Mouse (Mus musculus): ENCODE data around the gene Rnf10. TPM values are rescaled to one million over a fixed set of nuclear protein-coding genes. Genes with fewer than 3 reads are reported as not detected.

Gene Rnf10
- polyA plus RNA-seq, 1 experiment from 2014 or later: 133 TPM

- H3K4me1 ChIP-seq: peaks cover 34% of the 10 kb centered on the region
- H3K4me3 ChIP-seq: peak overlapping the region; percentile 79
- 6% methylated on average over 12 of the region's 12 CpGs for WGBS
- peak overlapping the region; percentile 77 for H3K27ac ChIP-seq (replicated peaks)
- DNase-seq (ENCODE audit: low spot score): no peak
- H3K36me3 ChIP-seq: no peaks in the 10 kb centered on the region
- H3K27me3 ChIP-seq (ENCODE audit: low read depth, poor library complexity, severe bottlenecking): peaks cover 87% of the 10 kb centered on the region
- no peaks in the 10 kb centered on the region for H3K9me3 ChIP-seq (replicated peaks)
Measured at GRCm38 (mm10) chr5:115194626-115195221, 78.0 kb downstream of the Rnf10 start.

GRCm38 (mm10) chr5:115193669-115194625, 78.8 kb downstream of the Rnf10 start, which contains the start of gene Cabp1:
Gene Cabp1 (minus strand): TSS chr5:115194381.
- H3K36me3 ChIP-seq: no peaks in the 10 kb centered on the region
- H3K4me3 ChIP-seq: peak within 1 kb of the TSS; percentile 79
- peak within 1 kb of the TSS; percentile 77 for H3K27ac ChIP-seq (replicated peaks)
- H3K27me3 ChIP-seq (ENCODE audit: low read depth, poor library complexity, severe bottlenecking): peaks cover 95% of the 10 kb centered on the region
- peak; percentile 74 for DNase-seq (ENCODE audit: low spot score)
- no peaks in the 10 kb centered on the region for H3K9me3 ChIP-seq (replicated peaks)
- H3K4me1 ChIP-seq: peaks cover 34% of the 10 kb centered on the region
- under 1% methylated on average over 115 of the region's 116 CpGs for WGBS

DNA sequence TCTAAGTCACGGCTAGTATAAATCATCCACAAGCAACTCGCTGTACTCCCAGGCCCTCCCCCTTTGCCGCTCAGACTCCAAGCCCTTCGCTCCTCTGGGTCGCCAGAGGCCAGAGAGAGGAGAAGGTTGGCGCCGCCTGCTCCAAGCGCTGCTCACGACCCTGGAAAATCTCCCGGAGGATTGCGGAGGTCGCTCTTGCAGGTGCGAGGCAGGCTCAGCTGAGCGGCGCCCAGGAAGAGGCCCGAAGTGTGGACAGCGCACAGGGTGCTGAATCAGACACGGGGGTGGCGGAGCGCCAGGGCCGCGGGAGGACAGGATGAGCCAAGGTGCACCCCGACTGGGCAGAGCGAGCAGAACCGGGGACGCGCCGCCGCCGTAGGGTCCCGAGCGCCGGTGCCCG, 79.5 kb downstream of the Rnf10 start:
- WGBS: 1% methylated on average over 34 of the region's 34 CpGs
- H3K4me1 ChIP-seq: peaks cover 34% of the 10 kb centered on the region
- H3K4me3 ChIP-seq: peak overlapping the region; percentile 79
- H3K27ac ChIP-seq (replicated peaks): peak overlapping the region; percentile 77
- DNase-seq (ENCODE audit: low spot score): peak; percentile 51
- no peaks in the 10 kb centered on the region for H3K36me3 ChIP-seq
- 0 out of 2 replicates have a peak, but pooled peaks cover 4% of the 10 kb centered on the region for H3K9me3 ChIP-seq (replicated peaks)
- peaks cover 100% of the 10 kb centered on the region for H3K27me3 ChIP-seq (ENCODE audit: low read depth, poor library complexity, severe bottlenecking)

DNA sequence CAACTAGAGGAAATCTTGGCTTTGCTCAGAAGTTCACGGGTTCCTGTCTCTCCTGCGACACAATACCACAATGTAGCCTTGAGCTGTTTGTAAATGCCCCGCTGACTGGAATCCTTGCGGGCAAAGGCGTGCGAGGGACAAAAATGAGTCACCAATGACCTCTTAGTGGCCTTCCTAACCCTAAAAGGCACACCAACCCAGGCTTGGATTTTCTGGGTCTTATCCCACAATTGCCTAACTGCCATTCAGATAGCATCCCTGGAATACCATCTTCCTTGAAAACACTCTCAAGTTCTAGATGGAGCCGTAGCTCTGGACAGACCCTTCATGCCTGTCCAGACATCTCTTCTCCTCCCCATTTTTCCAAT, 79.9 kb downstream of the Rnf10 start:
- WGBS: 12% methylated on average over 7 of the region's 7 CpGs
- Histone ChIP-seq H3K36me3 (no peaks in the 10 kb centered on the region), H3K4me3 (peak overlapping the region; percentile 79), H3K27ac (replicated peaks) (no peak overlapping the region), H3K9me3 (replicated peaks) (0 out of 2 replicates have a peak, but pooled peaks cover 4% of the 10 kb centered on the region), H3K27me3 (ENCODE audit: low read depth, poor library complexity, severe bottlenecking) (peaks cover 100% of the 10 kb centered on the region), H3K4me1 (peaks cover 35% of the 10 kb centered on the region)
- DNase-seq (ENCODE audit: low spot score): peak; percentile 38

DNA sequence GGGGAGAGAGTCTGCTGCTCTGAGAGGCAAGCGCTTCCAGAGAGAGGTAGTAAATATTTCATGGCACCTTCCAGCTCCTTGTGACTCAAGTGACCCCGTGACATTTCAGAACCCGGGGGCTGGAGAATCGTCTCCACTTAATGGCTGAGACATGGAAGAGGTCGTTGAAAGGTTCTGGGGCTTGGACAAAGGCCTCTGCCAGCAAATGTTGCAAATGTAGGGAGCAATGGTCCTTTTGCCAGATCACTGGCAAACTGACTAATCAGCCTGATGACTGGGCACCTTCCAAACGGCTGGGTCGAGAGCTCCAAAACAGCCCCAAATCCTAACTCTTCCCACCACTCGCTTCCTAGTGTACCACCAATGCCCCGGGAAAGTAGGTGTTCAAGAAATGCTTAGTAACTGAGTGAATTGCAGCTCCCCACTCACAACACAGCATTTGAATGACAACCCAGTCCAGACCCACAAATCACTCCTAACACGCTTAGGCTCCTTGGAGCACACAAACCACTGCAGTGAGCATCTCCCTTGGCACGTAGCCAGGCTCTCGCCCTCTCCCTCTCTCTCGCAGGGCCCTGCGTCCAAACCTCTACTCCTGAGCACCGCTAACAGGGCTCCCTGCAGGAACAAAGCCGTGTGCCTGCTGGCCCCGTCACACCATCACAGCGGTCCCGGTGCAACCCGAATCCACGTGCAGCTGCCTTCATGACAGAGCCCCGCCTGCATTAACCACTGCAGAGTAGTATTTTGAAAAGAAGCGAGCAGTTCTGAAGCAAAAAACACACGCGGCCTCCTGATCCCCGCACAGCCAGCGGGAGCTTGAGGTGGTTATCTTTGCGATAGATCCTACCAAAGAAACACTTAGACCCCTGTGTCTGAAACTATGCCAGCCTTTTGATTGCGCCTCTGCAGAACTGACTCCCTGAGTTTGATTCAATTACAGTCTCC, 80.5 kb downstream of the Rnf10 start:
- WGBS: 10% methylated on average over 29 of the region's 29 CpGs
- no peaks in the 10 kb centered on the region for H3K36me3 ChIP-seq
- H3K4me3 ChIP-seq: peak overlapping the region; percentile 79
- H3K27me3 ChIP-seq (ENCODE audit: low read depth, poor library complexity, severe bottlenecking): peaks cover 100% of the 10 kb centered on the region
- 0 out of 2 replicates have a peak, but pooled peaks cover 4% of the 10 kb centered on the region for H3K9me3 ChIP-seq (replicated peaks)
- peaks cover 42% of the 10 kb centered on the region for H3K4me1 ChIP-seq
- DNase-seq (ENCODE audit: low spot score): peak; percentile 35
- H3K27ac ChIP-seq (replicated peaks): 0 out of 2 replicates have a peak overlapping the region, but pooled peaks have one; percentile 9

Other genes with a start within 250 kb of the Rnf10 start
- gene Gm10401, start 174.6 kb downstream of the Rnf10 start, polyA plus RNA-seq (2016; fragmentation: Nextera tagmentation; extraction: Ambion mirVana): 23.5 and 25.4 TPM in 2 replicates
- gene Acads, start 153.6 kb downstream of the Rnf10 start, polyA plus RNA-seq (2016; fragmentation: Nextera tagmentation; extraction: Ambion mirVana): 60.0 and 65.2 TPM in 2 replicates
- gene Unc119b, start 137.9 kb downstream of the Rnf10 start, polyA plus RNA-seq (2016; fragmentation: Nextera tagmentation; extraction: Ambion mirVana): 66.7 and 68.7 TPM in 2 replicates
- gene Mlec, start 114.7 kb downstream of the Rnf10 start, polyA plus RNA-seq (2016; fragmentation: Nextera tagmentation; extraction: Ambion mirVana): 56.5 and 69.5 TPM in 2 replicates
- 1.2 and 1.3 TPM in 2 replicates for gene Cabp1, start 78.5 kb downstream of the Rnf10 start, polyA plus RNA-seq (2016; fragmentation: Nextera tagmentation; extraction: Ambion mirVana)
- gene Pop5, start 37.1 kb downstream of the Rnf10 start, polyA plus RNA-seq (2016; fragmentation: Nextera tagmentation; extraction: Ambion mirVana): 104 and 113 TPM in 2 replicates
- 57.3 and 61.1 TPM in 2 replicates for gene Coq5, start 6.8 kb upstream of the Rnf10 start, polyA plus RNA-seq (2016; fragmentation: Nextera tagmentation; extraction: Ambion mirVana)
- 1,606 and 1,767 TPM in 2 replicates for gene Dynll1, start 28.1 kb upstream of the Rnf10 start, polyA plus RNA-seq (2016; fragmentation: Nextera tagmentation; extraction: Ambion mirVana)
- 396 and 421 TPM in 2 replicates for gene Srsf9, start 54.3 kb upstream of the Rnf10 start, polyA plus RNA-seq (2016; fragmentation: Nextera tagmentation; extraction: Ambion mirVana)
- 36.9 and 41.3 TPM in 2 replicates for gene Gatc, start 68.3 kb upstream of the Rnf10 start, polyA plus RNA-seq (2016; fragmentation: Nextera tagmentation; extraction: Ambion mirVana)
- 56.4 and 60.8 TPM in 2 replicates for gene Triap1, start 68.3 kb upstream of the Rnf10 start, polyA plus RNA-seq (2016; fragmentation: Nextera tagmentation; extraction: Ambion mirVana)
- 861 and 874 TPM in 2 replicates for gene Cox6a1, start 76.1 kb upstream of the Rnf10 start, polyA plus RNA-seq (2016; fragmentation: Nextera tagmentation; extraction: Ambion mirVana)
- 190 and 232 TPM in 2 replicates for gene Msi1, start 156.7 kb upstream of the Rnf10 start, polyA plus RNA-seq (2016; fragmentation: Nextera tagmentation; extraction: Ambion mirVana)
- gene Pla2g1b, start 193.4 kb upstream of the Rnf10 start, polyA plus RNA-seq (2016; fragmentation: Nextera tagmentation; extraction: Ambion mirVana): 0.41 and 0.62 TPM in 2 replicates
- gene Sirt4, start 211.8 kb upstream of the Rnf10 start, polyA plus RNA-seq (2016; fragmentation: Nextera tagmentation; extraction: Ambion mirVana): 15.2 and 17.0 TPM in 2 replicates
- gene Pxn, start 233.8 kb upstream of the Rnf10 start, polyA plus RNA-seq (2016; fragmentation: Nextera tagmentation; extraction: Ambion mirVana): 27.9 and 28.9 TPM in 2 replicates